Mouse (Mus musculus): ENCODE measurements at regions not wholly inside any gene's neighbourhood (a gene's known extent, or its start where the extent isn't known, plus 50 kb on each side); places are given as distances from the start of the nearest gene placed in this dataset.

DNA sequence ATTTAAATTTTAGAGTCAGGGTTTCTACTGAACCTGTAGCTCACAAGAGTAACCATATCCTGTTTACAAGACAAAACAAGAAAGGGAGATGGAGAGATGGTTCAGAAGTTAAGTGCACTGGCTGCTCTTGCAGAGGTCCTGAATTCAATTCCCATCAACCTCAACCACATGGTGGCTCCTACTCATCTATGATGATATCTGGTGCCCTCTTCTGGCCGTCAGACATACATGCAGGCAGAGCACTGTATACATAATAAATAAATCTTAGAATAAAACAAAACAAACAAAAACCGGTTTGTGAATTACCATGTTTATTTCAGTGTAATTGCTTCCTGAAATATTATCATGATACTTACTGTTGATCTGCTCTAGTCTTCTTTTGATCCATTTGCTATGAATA lies 845.4 kb downstream of the Pcdh18 start:
- intact Hi-C loops (cut with DNase I): no loop called here
- DNase-seq (ENCODE audit: low spot score in 2 of 2): no peak

DNA sequence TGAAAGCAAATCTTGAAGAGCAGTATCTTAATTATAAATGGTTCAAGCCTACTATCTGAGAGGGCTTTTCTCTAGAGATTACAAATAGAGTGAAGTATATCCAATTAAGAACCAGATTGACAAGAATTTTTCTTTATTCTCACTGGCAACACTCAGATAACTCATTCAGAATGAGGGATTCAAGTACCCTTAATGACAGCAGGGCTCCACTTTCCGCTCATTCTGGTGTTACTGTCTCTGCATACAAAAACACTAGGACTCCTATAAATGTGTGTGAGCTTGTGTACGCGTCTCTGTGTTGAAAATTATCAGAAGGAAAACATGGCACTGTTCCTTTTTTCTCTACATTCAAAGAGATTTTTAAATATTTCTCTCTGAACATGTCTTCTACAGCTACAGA lies 866.7 kb downstream of the Pcdh18 start:
- intact Hi-C loops (cut with DNase I): no loop called here
- DNase-seq (ENCODE audit: low spot score in 2 of 2): no peak

DNA sequence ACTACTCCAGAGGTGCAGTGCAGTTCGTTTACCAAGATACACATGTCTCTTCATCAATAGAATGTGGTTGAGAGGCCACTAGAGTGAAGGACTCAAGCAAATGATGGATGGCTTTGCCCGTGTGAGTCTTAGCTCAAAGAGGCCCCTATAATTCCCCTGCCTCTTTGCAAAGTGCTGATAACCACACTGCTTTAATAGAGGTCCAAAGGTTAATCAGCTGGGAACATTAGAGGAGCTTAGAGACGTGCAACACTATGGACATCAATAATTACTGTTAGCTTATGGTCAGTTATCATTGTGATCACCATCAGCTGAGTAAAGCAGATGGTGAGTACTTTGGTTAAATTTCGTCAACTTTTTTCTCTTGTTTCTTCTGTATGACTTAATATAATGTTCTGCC lies 869.2 kb downstream of the Pcdh18 start:
- intact Hi-C loops (cut with DNase I): no loop called here

DNA sequence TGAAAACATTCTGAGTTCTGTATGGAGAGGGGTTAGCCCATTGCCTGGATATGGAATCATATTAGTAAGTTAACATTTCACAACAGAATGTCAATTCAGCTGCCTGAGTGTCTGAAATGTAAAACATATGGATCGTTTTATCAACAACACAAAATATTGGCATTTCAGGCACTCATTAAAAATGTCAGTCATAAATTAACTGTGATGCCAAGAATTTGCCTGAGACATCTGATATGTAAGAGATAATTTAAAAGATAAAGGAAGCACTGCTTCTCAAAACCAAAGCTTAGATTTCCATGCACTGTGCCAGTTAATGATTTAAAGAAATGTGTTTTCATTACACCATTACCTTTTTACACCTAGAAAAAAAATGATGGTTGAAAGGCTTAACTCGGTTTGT lies 887.6 kb downstream of the Pcdh18 start:
- DNase-seq (ENCODE audit: low spot score in 2 of 2): no peak
- intact Hi-C loops (cut with DNase I): no loop called here

More for the DNA sequence above, 869.2 kb downstream of the Pcdh18 start:
- DNase-seq (ENCODE audit: low spot score in 2 of 2): no peak

DNA sequence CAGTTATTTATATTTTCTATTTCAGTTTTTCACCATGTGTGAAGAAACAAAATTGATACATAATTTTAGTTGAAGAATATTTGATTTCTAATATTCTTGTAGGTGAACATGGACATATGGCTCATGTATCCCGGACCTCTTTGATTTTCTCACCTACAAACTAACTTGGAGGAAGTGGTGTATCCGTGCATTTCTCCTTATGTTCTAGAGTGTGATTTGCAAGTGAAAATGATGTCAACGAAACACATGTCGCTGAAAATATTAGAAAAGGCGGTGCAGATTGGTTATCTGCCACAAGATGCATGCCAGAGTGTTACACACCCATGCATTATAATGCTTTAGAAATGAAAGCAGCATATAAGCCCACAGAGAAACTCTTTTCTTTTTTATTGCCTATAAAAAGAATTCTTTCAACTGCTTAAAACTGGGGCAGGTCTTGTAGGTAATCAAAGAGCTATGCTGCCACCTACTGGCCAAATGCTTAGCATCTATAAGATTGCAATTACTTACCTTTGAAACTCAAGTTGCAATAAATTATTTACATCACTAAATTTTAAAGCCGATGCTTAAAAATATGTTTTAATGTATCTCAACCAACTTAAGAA lies 911.0 kb downstream of the Pcdh18 start:
- peak; percentile 83 to 92 for DNase-seq (ENCODE audit: low spot score in 2 of 2)
- intact Hi-C loops (cut with DNase I): no loop called here

DNA sequence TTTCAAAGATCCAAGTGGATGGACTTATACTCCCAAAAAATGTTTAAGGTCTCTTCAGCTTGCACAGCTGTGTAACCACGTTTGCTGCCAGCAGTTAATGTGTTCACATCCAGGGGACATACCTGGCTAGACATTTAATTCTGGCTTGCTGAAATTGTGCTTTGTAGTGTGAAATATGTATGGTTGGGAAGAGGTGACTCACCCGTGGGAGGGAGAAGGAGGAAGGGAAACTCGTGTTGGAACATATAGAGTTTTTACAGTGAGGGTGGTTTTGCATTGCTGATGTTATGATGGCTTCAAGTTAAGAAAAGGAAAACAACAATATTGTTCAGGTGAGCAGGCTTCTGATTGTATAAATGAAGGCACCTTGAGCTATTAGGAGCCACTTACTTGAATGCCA lies 916.4 kb downstream of the Pcdh18 start:
- peak in 1 of 2 experiments; percentile 6 for DNase-seq (ENCODE audit: low spot score in 2 of 2)
- intact Hi-C loops (cut with DNase I): no loop called here

DNA sequence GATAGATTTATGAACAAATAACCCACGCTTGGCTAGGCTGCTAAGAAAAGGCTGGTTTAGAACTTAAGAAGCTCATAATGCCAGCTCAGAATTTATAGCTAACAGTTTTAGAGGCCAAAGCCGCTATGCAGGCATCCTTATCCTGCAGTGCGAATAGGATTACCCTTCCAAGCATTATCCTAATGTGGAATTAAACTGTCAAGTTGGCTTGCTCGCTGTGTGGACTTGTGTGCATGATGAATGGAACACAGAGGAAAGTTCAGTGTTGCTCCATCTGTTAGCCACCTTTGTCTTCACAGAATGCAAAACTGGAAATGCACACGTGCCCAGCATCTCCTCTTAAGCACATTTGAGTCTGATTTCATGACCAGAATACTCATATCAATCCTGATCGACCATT lies 933.8 kb downstream of the Pcdh18 start:
- no peak for DNase-seq (ENCODE audit: low spot score in 2 of 2)

DNA sequence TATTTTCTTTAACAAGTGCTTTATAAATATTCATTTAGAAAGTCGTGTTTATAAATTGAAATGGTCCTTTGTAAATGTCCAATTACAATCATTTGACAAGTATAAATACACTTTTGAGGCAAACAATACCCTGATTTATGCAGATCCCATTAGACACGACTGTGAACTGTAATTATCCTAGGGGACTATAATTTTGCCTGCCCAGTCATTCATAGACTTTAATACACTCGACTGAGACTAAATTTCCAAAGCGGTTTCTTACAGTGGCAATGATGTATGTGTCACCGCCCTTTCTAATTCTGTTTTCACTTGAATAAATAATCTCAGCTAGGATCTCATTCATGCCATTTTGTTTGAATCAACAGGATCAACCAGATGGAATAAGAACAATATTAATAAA lies 952.7 kb downstream of the Pcdh18 start:
- intact Hi-C loops (cut with DNase I): no loop called here
- no peak for DNase-seq (ENCODE audit: low spot score in 2 of 2)

More for the DNA sequence above, 933.8 kb downstream of the Pcdh18 start:
- intact Hi-C loops (cut with DNase I): no loop called here

DNA sequence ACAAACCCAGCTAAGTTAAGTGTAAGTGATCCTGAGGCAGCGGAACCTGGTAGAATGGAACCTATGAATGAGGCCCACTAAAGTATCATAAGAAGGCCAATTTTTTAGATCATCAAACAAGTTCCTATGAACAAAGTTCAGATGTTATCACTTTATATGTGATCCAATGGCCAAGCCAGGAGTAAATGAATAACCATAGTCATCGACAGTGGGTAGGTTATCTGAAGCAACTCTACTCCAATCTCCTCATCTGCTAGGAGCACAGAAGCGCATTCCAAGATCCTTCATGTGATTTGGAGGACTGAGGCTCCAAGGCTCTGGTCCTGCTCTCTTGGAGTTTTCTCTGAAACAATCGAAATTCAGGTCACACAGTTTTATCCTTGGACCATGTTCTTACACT lies 985.4 kb downstream of the Pcdh18 start:
- intact Hi-C loops (cut with DNase I): no loop called here
- no peak for DNase-seq (ENCODE audit: low spot score in 2 of 2)

Data from left cerebral cortex, postnatal 14 days (tissue).